Mouse (Mus musculus) ovary, postnatal 10 days (tissue): ENCODE results near the gene Chd9.
A peak's percentile ranks its signal among the peaks of the same experiment; 100 is the strongest.

Source experiments
- DNase-seq: peaks from one replicate; pipeline ENCODE4 v3.0.0; 2022; ENCODE audit warnings: low spot score

Chd9 gene

DNA sequence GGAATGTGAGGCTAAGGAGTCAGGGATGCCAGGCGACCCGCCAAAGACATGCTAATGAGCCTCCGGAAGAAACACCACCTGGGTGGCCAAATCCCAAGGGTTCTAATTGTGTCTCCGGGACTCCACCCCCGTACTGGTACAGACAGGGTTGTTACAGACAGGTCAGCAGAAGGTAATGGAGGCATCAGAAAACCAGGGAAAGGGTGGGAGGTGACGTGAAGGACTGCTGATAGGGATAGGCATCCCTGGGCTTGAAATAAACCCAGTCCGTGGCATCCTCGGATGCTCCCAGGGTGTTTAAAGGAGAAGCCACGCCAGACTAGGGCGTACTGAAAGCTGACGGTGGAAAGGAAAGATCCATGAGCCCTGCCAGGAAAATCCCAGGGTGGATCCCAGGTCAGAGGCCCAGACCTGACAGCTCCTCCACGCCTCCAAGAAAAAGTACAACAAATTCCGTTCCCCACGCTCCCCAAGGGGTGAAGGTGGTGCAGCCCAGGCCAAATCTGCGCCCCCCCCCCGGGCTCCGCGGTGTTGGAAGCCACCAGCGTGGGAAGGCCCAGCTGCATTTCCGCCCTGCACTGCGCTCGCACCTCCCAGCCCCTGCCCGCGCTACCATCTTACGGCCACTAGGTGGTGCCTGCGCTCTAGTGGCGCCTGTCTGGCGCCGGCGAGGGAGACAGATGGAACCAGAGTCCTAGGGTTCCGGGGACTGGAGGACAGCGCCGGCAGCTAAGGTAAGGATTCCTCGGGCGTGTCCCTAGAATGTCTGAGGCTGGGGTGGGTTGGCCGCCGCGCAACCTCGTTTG is at the start of gene Chd9:
Gene Chd9 (plus strand): TSS at position 172 of the 806 bp plus-strand sequence.
- DNase-seq, result peak; percentile 97

DNA sequence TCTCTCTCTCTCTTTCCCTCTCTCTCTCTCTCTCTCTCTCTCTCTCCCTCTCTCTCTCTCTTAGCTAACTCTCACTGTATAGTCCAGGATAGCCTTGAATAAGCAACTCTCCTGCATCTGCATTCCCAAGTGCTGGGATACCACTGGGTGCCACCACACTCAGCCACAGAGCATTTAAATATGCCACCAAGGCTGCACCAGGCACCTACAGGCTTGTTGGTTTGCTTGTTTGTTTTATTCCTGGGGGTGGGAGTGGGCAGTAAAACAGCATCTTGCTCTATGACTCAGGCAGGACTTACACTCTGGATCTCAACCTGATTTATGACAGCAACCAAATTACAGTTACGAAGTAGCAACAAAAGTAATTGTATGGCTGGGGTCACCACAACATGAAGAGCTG is 36.5 kb upstream of the Chd9 start:
- DNase-seq, result no peak

DNA sequence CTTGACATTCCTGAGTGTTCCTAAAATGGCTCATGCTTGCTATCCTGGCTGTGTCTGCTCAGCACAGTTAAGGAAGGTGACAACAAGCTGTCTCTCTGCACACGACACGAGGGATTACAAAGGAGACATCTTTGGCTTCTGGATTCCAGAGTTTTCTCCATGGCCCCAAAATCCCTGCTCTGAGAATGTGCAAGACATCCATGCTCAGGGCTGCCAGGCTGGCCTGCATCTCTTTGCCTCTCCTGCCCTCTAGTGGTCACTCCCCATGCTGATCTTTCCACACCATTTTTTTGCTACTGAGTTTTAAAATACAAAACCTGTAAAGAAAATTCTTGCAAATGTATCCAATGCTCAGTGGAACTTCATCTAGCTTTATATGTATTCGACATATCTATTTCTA is 34.4 kb upstream of the Chd9 start:
- peak; percentile 41 for DNase-seq

DNA sequence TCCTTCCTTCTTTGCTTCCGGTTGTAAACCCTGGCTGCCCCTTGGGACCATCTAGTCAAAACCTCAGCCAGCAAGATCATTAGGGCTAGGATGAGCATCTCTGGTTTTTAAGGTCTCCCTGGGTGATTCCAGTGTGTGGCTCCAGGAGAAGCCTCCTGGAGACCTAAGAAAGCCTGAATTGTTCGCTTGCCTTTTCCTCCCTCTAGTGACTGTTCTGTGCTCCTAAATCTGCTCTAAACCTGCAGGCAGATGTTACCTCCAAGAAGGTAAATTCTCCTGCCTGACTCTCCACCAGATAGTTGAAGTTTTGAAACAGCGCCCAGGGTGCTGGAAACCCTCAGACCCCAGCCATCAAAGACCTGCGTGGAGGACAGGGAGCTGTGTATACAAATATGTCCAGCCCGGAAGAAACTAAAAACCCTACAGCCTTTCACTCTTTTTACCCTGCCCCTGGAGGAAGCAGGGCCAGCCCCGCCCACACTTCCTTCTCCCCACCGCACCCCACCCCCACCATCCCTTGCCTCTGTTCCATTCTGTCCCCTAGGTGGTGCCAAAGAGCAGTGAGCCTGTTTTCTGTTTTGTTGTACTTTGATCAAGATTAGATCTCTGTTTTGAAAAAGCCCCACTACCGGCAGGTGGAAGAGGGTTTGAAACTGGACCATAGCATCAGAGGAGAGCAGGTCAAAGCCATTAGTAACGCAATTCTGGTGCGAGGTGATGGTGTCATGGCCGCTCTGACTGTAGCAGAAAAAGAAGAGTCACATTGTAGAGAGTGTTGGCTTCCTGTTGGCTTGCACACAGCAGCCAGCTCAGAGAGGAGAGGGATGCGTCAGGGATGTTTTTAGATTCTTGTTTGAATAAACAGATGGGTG is 32.9 kb upstream of the Chd9 start:
- DNase-seq, result no peak

DNA sequence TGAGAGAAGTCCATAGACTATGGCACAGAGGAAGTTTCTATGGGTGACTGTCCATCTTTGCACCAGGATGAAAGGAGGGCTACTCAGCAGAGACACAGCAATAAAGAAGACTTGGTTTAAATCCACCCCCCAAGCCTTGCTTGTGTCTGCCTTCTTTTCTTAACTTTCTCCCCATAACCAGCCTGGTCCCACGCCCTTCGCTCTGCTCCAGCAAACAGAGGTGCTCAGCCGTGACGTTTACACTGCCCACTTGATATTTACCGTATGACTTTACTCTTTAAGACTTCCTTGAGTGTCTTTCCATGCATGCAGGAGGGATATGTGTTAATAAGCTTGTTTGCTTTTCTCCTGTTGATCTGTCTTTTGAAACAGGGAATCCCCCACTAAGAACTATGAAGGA is 28.7 kb upstream of the Chd9 start:
- no peak for DNase-seq

DNA sequence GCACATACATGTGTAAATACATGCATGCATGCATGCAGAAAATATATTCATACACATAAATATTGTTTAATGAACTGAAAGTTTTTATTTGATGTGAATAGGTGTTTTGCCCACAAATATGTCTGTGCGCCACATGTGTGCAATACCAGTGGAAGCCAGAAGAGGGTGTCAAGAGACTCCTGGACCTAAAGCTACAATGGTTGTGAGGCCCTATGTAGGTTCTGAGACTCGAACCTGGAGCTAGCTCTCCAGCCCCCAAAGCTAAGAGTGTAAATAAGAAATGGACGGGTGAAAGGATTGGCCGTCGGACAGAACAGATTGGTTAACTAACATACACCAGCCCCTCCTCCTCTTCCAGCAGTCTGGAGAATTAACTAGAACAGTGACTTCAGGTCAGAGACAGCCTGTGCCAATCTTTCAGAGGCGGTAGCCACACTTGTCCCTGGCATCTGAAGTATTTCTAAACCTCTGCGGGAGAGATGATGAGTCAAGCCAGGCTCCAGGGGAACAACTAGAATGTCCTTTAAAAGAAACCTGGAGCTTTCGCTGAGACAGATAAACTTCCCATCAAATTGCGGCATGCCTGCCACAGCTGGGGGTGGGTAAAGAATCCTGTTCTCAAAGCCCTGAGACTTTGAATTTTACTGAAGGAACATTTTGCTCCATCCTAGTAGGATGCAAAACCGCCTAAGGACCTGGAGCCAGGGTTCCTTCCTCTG is 14.4 kb upstream of the Chd9 start:
- no peak for DNase-seq

DNA sequence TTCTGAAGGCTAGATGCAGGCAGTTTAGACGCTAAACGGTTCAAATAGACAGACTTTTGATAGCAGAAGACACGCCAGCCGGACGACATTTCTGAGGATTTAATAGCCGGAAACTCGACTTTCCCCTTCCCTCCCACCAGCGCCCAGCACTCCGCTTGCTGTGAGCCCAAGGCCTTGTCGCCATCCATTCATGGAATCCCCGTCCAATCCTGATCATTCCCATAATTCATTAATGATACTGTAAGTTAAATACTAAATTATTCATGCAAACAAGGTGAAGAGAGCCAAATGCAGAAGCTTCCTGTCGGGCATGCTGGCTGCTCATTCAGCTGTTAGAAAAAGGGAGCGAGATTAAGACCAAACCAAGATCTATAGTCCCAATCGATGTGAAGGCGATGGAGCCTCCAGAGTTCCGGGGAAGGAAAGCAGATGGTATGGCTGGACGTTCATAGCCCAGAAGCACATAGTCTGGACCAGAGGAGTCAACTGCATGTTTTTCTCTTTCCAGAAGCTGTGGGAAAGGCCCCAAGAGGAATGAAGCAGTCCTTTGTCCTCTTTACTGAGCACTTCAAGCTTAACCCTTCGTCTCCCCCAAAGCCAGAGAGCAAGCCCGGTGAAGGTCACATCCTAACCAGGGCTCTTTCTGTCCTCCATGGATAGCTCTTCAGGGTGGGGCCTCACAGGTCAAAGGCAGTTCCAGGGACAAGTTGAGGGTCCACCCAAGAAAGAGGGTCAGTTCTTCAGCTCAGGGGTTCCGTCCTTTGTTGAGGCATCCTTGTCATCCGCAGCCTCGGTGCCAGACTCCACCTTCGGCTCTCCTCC is 11.9 kb upstream of the Chd9 start:
- no peak for DNase-seq

DNA sequence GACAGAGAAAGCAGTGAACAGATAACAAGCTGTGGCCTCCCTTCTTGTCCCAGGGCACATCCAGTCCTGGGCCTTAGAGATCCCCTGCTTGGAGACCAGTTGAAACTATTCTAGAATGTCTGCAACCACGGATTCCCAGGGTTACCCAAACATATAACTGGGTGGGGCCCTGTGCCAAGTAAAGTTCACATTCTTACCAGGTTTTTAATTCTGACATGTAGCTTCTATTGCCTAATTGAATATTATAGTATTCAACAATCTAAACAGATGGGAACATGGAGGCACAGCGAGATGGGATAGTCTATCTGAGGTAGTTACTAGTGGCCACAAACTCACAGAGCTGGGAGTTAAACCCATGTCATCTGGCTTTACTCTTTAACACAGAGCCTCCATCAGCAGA is 10.9 kb upstream of the Chd9 start, which contains the start of gene Gm19935:
Gene Gm19935 (minus strand): TSS at position 101 of the 400 bp plus-strand sequence.
- no peak for DNase-seq

DNA sequence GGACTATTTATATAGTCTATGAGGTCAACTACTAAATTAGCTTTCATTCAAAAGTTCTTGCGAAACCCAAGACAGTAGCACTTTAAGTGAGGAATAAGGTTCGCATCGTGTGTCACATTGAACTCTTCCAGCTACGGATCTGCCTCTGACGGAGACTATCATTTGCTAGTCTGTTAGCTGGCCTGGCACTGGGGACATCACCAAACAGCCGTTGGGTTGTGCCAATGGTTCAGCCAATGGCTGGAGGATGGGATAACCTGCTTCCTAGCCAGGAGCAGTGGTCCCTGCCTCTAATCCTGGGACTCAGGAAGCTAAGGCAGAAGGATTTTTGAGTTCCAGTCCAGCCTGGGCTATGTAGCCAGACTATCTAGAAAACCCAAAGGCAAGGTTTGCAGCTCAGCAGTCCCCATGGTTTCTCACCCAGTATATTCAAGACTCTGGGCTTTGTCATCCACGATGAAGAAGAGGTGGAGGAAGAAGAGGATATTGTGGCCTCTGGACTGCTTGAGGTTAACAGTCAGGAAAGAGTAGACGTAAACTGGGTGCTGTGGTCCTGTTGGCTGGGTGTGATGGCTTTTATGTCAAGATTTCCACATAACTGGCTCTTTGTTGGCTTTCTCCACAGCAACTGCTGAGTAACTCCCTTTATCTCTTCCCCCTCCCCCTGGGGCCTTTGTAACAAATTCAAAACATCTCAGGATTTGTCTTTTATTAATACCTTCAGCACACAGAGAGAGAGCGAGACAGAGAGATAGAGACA is 8.4 kb upstream of the Chd9 start:
- no peak for DNase-seq

DNA sequence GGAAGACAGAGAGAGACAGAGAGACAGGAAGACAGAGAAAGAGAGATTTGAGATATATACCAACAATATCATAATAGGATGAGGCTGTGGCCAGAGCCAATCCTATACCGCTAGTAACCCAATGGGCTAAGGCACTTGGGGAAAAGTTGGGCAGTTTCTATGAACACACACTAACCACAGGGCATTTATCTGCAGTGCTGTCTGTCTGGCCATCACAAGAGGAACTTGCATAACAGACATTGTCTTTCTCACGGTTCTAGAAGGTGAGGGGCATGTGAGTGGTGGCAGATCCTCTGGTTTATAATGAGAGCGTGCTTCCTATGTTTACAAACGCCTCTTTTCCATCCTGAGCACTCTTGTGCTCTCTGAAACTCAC is 7.8 kb upstream of the Chd9 start:
- no peak for DNase-seq

DNA sequence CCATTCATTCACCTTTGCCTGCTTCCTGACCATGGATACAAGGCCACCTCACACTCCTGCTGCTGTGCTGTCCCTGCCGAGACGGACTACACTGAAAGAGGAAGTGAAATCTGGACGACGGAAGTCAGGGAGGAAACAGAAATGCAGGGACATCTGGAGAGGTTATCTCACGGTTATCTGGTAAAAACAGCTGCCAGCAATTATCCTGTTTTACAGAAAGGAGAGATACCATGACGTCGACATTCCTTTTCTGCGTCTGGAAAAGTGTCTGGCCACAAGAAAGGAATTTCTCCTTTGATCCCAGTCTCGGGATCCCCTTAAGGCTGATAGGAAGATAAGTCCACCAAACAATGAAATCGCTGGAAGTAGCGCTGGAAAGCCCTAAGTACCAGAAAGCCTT is 5.7 kb upstream of the Chd9 start:
- DNase-seq, result no peak

DNA sequence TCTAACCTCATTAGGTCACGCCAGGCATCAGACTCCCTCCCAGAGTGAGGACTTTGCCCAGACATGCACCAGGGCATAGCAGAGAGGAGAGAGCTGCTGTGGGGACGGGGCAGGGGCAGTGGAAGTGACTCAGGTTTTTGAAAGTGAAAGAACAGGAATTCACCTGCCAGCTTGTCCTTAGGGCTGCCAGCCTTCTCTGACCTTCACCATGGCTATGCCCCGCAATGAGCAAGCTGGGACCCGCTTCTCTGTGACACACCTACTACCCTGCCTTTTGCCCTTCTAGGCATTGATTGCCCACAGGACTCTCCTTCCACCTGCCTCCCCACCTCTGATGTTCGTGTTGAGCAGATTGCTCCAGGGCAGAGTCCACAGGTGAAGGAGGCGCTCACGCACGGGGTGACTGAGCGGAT is 2.7 kb upstream of the Chd9 start:
- no peak for DNase-seq

DNA sequence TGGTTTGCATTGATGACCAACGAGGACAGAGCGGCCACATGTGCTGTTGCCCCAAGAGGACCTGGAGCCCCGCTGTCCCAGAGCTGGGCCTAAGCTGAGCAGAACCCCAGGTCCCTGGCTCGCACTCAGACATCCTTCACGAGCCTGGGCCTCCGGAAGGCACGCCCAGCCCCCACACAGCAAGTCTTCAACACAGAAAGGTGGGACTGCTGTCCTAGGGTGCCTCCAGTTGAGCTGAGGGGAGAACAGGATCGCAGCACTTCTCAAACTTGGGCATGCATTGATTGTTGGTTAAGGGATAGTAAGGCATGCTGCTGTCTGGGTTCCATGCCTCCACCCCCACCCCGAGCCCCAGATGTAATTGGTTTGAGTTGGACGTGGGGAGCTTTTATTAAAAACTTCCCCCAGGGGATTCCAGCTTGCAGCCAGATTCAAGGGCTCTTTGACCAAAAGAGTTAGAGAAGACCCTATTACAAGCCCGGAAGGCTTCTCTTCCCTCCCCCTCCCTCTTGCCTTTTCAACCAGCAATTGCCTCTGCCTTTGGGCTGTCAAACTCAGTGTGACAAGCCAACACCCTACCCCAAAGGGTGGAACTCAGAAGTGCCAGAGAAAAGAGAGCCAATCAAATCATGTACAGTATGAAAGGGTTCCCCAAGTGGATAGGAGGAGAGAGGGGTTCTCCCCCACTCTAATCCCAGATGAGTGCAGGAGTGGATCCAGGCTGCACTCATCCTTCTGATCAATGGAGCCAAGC is 1.0 kb downstream of the Chd9 start:
- no peak for DNase-seq

DNA sequence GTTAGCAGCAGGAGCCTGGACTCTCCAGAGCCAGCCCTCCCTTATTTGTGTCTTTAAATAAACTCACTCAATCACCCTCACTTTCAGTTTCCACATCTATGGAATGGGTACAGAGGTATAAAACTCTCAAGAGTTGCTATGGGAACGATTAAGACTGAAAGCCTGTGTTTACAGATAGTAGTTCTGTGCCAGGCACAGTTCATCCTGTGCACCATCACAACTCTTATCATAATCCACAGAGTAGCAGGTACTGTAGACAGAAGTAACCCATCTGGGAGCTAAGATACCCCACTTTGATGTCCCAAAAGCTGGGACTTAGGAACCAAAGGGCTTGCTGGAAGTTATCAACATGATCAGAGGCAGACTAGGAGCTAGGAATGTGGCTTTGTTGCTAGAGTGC is 1.7 kb downstream of the Chd9 start:
- DNase-seq, result no peak

DNA sequence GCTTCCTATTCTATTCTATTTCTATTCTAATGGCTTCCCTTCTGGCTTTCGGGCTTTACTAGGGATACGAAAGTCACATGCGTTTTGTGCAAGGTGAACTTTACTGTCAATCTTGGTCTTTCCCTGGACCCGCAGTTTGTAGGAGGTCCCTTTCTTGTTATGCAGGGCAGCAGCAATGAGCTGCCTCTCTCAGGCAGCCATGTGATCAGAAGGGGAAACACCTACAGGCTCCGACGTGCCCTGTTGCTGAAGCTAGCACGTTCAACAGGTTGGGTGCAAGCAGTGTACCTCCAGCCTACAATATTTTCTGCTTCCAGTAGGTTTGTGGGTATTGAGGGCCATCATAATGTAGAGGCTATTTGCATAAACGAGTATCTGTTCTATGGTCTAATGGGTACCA is 2.8 kb downstream of the Chd9 start:
- DNase-seq, result no peak

DNA sequence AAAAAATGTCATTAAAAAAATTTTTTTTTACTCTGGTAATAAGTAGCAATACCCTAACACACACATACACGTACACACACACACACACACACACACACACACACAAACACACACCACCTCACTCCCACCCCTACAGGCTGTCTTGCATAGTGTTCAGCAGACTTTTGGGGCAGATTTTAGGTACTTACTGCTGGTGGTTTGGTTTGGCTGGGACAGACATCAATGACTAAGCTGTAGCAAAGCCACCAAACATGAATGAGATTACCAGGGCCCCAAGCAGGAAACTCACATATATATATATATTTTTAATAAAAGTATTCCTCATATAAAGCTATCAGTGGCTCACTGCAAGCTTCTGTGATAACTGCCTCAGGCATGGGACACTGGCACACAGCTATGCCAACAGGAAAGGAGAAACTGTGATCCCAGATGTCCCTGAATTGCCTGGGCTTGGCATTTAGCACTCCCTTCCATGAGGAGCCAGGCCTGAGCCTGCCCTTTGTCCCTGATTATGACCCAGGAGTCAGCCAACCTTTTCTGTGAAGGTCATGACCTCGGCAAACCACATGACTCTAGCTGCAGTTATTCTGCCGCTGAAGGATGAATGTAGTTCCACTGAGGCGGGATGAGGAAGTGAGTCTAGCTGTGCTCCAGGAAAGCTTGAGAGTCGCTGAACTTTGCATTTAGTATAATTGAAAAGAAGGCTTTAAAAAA is 4.6 kb downstream of the Chd9 start:
- no peak for DNase-seq

DNA sequence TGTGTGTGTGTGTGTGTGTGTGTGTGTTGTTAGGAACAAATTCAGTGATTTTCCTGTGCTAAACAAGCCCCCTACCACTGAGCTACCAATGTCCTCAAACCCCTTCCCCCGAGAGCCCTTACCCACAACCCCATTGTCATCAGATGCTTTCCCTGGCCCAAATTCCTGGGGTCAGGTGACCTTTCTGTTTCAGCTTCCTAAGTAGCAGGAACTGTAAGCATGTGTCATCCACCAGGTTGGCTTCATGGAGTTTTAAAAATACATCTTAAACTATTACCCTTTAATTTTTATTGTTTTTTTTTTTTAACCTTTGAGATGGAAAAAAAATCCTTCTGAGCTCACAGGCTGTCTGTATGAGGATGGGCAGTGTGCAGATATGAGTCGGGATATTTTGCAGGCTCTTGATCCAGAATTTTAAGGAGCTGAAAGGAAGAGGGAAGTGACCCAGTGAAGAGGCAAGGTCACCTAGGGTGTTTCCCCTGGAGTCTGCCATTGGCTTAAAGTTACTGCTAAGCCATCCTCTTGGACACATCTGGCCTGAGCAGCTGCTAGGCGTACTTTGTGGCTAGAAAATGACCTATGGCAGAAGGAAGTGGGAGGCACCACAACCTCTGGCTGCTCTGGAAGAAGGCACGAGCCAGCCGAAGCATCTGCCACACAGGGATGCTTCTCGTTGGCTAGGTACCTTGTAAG is 5.6 kb downstream of the Chd9 start:
- no peak for DNase-seq

DNA sequence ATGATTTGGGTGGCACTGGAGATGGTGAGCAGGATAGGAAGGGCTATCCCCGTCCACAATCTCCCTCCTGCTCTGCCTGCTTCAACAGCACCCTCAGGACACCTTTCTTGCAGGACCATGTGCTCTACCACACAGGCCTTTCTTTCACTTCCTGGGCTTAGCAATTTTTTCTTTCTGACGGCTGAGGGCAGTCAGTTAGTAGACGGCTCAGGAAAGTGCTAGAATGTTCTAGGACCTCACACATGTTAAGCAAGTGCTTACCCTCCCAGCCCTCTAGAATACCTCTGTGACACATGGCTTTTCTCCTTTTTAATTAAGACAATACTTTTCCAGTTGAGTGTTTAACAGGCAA is 6.1 kb downstream of the Chd9 start:
- no peak for DNase-seq

DNA sequence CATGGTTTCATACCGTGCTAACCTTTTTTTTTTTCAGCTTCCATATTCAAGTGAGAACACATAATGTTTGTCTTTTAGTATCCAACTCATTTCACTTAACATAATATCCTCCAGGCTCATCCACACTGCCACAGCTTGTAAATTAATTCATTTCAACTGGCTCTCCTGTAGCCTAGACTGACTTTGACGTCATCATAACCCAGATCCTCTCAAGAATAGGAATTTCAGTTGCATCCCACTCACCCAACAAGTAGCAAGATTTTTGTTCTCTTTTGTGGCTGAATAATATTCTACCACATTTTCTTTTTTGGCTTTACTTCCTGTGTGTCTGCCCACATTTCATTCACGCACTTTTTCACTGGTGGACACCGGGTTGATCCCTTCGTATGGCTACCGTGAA is 9.3 kb downstream of the Chd9 start:
- no peak for DNase-seq
